Mouse (Mus musculus) kidney, adult 2 months (tissue): ENCODE results near the gene Mef2c.

Source experiments
- CTCF ChIP-seq: fragments of 200-500 bp; conservative IDR thresholded peaks from 2 replicates; pipeline ENCODE4 v1.5.1; 2011; ENCODE audit warnings: low read depth, mild to moderate bottlenecking, control low read depth, low read length, moderate library complexity, mixed read lengths; ENCODE audit not compliant: insufficient read depth, insufficient read length
- POLR2A ChIP-seq: fragments of 200-500 bp; IDR thresholded peaks from one replicate; pipeline ENCODE4 v1.6.1; 2011; ENCODE audit warnings: low read depth, low read length, control low read depth

DNA sequence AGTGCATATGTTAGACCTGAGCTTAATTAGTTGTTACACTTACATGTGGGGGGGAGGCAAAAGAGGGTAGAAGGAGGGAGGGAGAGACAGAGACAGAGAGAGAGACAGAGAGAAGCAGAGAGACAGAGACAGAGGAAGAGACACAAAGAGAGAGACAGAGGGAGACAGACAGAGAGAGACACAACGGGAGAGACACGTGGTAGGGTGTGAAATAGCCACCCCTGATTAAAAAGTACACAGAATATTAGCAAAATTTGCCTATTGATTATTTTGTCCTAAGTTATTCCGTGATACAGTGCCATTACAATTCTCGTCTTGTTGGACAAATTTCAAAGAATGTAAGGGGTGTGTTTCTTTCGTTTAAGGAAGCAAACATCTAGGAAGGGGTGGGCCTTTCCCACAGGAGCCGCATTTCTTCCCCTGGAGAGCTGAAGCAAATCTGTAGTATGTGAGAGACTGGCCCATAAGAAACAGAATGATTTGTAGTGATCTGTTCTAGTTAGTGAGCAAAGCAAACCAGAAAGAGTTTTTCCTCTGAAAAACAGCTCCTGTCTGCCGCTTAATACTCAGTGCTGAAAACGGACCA, 26.0 kb downstream of the Mef2c start:
- TF ChIP-seq POLR2A, result no peak
- no peak for TF ChIP-seq CTCF
